Mouse (Mus musculus) cerebellum, adult 2 months (tissue): ENCODE data around the gene Aox4.

Experiments used
- CTCF ChIP-seq: fragments of 200-500 bp; IDR thresholded peaks from 2 replicates; pipeline ENCODE4 v1.5.1; 2011; ENCODE audit warnings: low read depth, mild to moderate bottlenecking, control low read depth, low read length, moderate library complexity, borderline replicate concordance; ENCODE audit not compliant: insufficient read depth
- POLR2A ChIP-seq: fragments of 200-500 bp; IDR thresholded peaks from 2 replicates; pipeline ENCODE4 v1.6.1; 2011; ENCODE audit warnings: low read length, control low read depth, borderline replicate concordance; ENCODE audit not compliant: insufficient read depth

- TF ChIP-seq POLR2A (no peak), CTCF (no peak)
Observed at GRCm38 (mm10) chr1:58309853-58310252, 99.7 kb downstream of the Aox4 start.
